Mouse (Mus musculus): Measurements from ENCODE around the gene Dand5.
A peak's percentile ranks its signal among the peaks of the same experiment; 100 is the strongest.

Gene Dand5

GRCm38 (mm10) chr8:84822723-84823122 is at the start of gene Dand5:
Gene Dand5 (minus strand): TSS chr8:84822823.
- DNase-seq (ENCODE audit: low read depth, low spot score): no peak

- peak; percentile 86 for DNase-seq (ENCODE audit: low read depth, low spot score)
Observed at GRCm38 (mm10) chr8:84871376-84872308, 49.0 kb upstream of the Dand5 start, which contains the start of gene Syce2. Gene Syce2 (plus strand): TSS chr8:84872111.

GRCm38 (mm10) chr8:84856864-84857441 is 34.3 kb upstream of the Dand5 start, which contains the start of gene Farsa:
Gene Farsa (plus strand): TSS chr8:84856989.
- DNase-seq (ENCODE audit: low read depth, low spot score): peak; percentile 97

- no peak for DNase-seq (ENCODE audit: low read depth, low spot score)
Observed at GRCm38 (mm10) chr8:84856434-84856833, 33.8 kb upstream of the Dand5 start.

GRCm38 (mm10) chr8:84847684-84848435 is 25.2 kb upstream of the Dand5 start:
- DNase-seq (ENCODE audit: low read depth, low spot score): peak; percentile 76

- peak; percentile 100 for DNase-seq (ENCODE audit: low read depth, low spot score)
Observed at GRCm38 (mm10) chr8:84846722-84847572, 24.3 kb upstream of the Dand5 start, which contains the start of gene Calr. Gene Calr (minus strand): TSS chr8:84846934.

- DNase-seq (ENCODE audit: low read depth, low spot score): peak; percentile 48
Observed at GRCm38 (mm10) chr8:84846094-84846721, 23.6 kb upstream of the Dand5 start.

GRCm38 (mm10) chr8:84845355-84846093 is 22.9 kb upstream of the Dand5 start:
- DNase-seq (ENCODE audit: low read depth, low spot score): no peak

- peak; percentile 56 for DNase-seq (ENCODE audit: low read depth, low spot score)
Observed at GRCm38 (mm10) chr8:84844397-84845070, 21.9 kb upstream of the Dand5 start.

- no peak for DNase-seq (ENCODE audit: low read depth, low spot score)
Observed at GRCm38 (mm10) chr8:84841514-84841913, 18.9 kb upstream of the Dand5 start.

- peak; percentile 100 for DNase-seq (ENCODE audit: low read depth, low spot score)
Observed at GRCm38 (mm10) chr8:84840248-84840999, 17.8 kb upstream of the Dand5 start, which contains the start of gene Rad23a. Gene Rad23a (minus strand): TSS chr8:84840665.

GRCm38 (mm10) chr8:84839875-84840247 is 17.2 kb upstream of the Dand5 start:
- DNase-seq (ENCODE audit: low read depth, low spot score): no peak

GRCm38 (mm10) chr8:84839411-84839810 is 16.8 kb upstream of the Dand5 start:
- no peak for DNase-seq (ENCODE audit: low read depth, low spot score)

GRCm38 (mm10) chr8:84838513-84838912 is 15.9 kb upstream of the Dand5 start:
- no peak for DNase-seq (ENCODE audit: low read depth, low spot score)

- DNase-seq (ENCODE audit: low read depth, low spot score): no peak
Observed at GRCm38 (mm10) chr8:84837912-84838470, 15.4 kb upstream of the Dand5 start.

GRCm38 (mm10) chr8:84837149-84837911 is 14.7 kb upstream of the Dand5 start:
- peak; percentile 61 for DNase-seq (ENCODE audit: low read depth, low spot score)

All from ES-CJ7 (cell line).